Mouse (Mus musculus) stomach, embryonic 14.5 days (tissue): ENCODE results near the gene Dtx4. TPM values are rescaled to one million over a fixed set of nuclear protein-coding genes. Genes with fewer than 3 reads are reported as not detected.

Experiments
- ATAC-seq: fragments of 200-750 bp; cut with Nextera tagmentation; 2 replicates; pipeline ENCODE4 v1.8.0; 2017; ENCODE audit warnings: low read depth, moderate TSS enrichment; ENCODE audit not compliant: insufficient number of reproducible peaks, insufficient read depth, low FRiP score
- H3K27ac ChIP-seq: fragments of 300-500 bp; sonication (generic); 2 replicates; pipeline ENCODE4 v1.5.1; 2014; ENCODE audit warnings: mild to moderate bottlenecking, low read length, moderate library complexity, mixed read lengths
- H3K27me3 ChIP-seq: fragments of 300-500 bp; sonication (generic); 2 replicates; pipeline ENCODE4 v1.6.1; 2014; ENCODE audit warnings: low read length, control low read depth, mixed read lengths; ENCODE audit not compliant: control insufficient read depth, insufficient read depth
- H3K36me3 ChIP-seq: fragments of 300-500 bp; sonication (generic); 2 replicates; pipeline ENCODE4 v1.6.1; 2014; ENCODE audit warnings: mild to moderate bottlenecking, control low read depth, low read length, moderate library complexity, mixed read lengths; ENCODE audit not compliant: control insufficient read depth, insufficient read depth
- H3K4me1 ChIP-seq: fragments of 300-500 bp; sonication (generic); 2 replicates; pipeline ENCODE4 v1.6.1; 2014; ENCODE audit warnings: low read length, control low read depth, mixed read lengths; ENCODE audit not compliant: control insufficient read depth, insufficient read depth
- H3K4me2 ChIP-seq: fragments of 300-500 bp; sonication (generic); replicated peaks from 2 replicates; pipeline ENCODE4 v1.6.1; 2014; ENCODE audit warnings: low read depth, low read length, control low read depth
- H3K4me3 ChIP-seq: fragments of 300-500 bp; sonication (generic); 2 replicates; pipeline ENCODE4 v1.5.1; 2014; ENCODE audit warnings: low read depth, low read length, control low read depth
- H3K9ac ChIP-seq: fragments of 300-500 bp; sonication (generic); replicated peaks from 2 replicates; pipeline ENCODE4 v1.6.1; 2014; ENCODE audit warnings: low read depth, mild to moderate bottlenecking, control low read depth, low read length, moderate library complexity, mixed read lengths
- H3K9me3 ChIP-seq: fragments of 300-500 bp; sonication (generic); 2 replicates; pipeline ENCODE4 v1.6.1; 2016; ENCODE audit warnings: low read depth, low read length, control low read depth; ENCODE audit not compliant: control insufficient read depth
- WGBS: fragments of 180-500 bp; shearing (Covaris S2); extraction: QIAGEN DNeasy Blood & Tissue Kit; methylation state at CpG from one replicate; pipeline ENCODE4 v1.1.7; 2014; 5-methylcytosine and 5-hydroxymethylcytosine counted together
- polyA plus RNA-seq: library from polyadenylated mRNA; unstranded; fragments of >200 nt; fragmentation: Nextera tagmentation; extraction: Ambion mirVana; gene quantifications from 2 replicates; pipeline ENCODE4 v1.2.1, GENCODE M21; 2014

Gene Dtx4
- polyA plus RNA-seq, 1 experiment from 2014 or later = 18.9 TPM

DNA sequence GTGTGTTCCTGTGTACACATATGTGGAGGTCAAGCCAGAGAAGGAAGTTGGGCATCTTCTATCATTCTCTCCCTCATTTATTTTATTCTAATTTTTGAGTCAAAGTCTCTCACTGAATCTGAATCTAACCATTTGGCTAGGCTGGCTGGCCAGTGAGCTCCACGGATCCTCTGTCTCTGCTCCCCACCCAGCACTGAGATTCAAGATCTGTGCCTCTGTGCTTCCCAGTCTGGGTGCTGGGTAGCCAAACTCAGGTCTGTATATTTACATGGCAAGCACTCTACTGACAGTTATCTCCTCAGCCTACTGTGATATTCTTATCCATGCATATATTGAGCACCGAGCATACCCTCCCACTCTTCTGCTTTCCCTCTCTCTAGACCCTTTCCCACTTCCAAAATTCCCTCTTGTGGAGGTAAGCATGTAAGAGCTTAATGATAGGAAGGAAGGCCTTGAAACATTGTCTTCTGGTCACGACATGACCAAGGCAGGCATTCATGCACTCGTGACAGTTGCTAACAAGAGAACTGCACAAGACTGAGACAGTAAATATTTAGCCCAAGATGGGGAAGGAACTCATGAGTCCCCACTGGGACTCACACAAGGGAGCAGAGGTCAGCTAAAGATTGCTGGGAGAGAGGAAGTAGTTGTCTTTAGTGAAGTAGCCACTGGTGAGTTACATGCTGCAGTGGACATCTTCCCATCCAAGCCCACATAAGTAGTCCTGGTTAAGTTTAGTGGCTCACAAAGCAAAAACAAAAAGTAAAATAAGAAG lies 65.3 kb downstream of the Dtx4 start:
- no peak for ATAC-seq
- no peak overlapping the region for H3K4me2 ChIP-seq
- WGBS = 84% methylated on average over 4 of the region's 4 CpGs

DNA sequence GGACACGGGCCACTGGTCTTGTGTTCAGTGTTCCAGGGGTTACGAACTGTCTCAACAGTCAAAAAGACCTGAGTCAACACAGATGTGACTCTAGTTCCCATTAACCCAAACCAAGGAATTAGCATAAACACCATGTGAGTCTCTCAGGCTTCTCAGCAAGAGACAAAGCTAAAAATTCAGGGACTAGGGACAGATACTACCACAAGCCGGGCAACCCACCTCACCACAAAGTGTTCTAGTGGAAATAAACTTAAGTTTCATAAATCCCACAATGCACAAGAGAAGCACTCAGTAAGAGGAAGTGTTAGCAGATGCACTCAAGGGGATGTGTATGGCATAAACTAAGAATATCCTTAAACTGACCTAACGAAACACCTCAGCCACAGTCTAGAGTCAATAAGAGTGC lies 66.2 kb downstream of the Dtx4 start:
- H3K4me3 ChIP-seq = no peak overlapping the region
- H3K27ac ChIP-seq = no peak overlapping the region
- H3K36me3 ChIP-seq = no peaks in the 10 kb centered on the region
- no peak overlapping the region for H3K4me2 ChIP-seq
- no peaks in the 10 kb centered on the region for H3K27me3 ChIP-seq
- 88% methylated on average over 4 of the region's 4 CpGs for WGBS
- H3K9ac ChIP-seq = no peak overlapping the region
- H3K4me1 ChIP-seq = no peaks in the 10 kb centered on the region
- H3K9me3 ChIP-seq = no peaks in the 10 kb centered on the region
- no peak for ATAC-seq

More for the DNA sequence above, 65.3 kb downstream of the Dtx4 start:
- H3K27me3 ChIP-seq = no peaks in the 10 kb centered on the region
- no peaks in the 10 kb centered on the region for H3K4me1 ChIP-seq
- H3K9ac ChIP-seq = no peak overlapping the region
- H3K9me3 ChIP-seq = no peaks in the 10 kb centered on the region
- H3K27ac ChIP-seq = no peak overlapping the region
- H3K36me3 ChIP-seq = no peaks in the 10 kb centered on the region
- H3K4me3 ChIP-seq = no peak overlapping the region

DNA sequence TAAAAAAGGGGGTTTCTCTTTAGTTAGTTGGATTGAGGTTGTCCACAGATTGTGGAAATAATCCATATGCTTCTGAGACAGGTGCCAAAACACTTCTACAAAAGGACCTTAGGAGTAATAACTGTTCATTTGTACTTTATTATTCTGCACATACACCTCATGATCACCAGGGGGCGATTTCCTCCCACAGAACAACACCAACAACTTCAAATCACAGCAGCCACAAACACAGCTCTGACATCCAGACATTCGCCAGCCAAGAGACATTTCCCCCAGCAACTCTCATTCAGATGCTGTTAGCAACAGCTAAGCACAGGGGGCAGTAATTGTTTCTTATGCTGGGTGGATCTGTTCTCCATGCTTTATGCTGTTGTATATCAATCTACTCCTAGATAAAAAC lies 68.2 kb downstream of the Dtx4 start:
- no peak overlapping the region for H3K27ac ChIP-seq
- no peaks in the 10 kb centered on the region for H3K9me3 ChIP-seq
- H3K4me2 ChIP-seq = no peak overlapping the region
- H3K4me3 ChIP-seq = no peak overlapping the region
- no peaks in the 10 kb centered on the region for H3K27me3 ChIP-seq
- 0 out of 2 replicates have a peak, but pooled peaks have one; percentile 46 for ATAC-seq
- H3K36me3 ChIP-seq = no peaks in the 10 kb centered on the region
- WGBS = 22% methylated on average over 2 of the region's 2 CpGs
- no peak overlapping the region for H3K9ac ChIP-seq
- H3K4me1 ChIP-seq = no peaks in the 10 kb centered on the region

DNA sequence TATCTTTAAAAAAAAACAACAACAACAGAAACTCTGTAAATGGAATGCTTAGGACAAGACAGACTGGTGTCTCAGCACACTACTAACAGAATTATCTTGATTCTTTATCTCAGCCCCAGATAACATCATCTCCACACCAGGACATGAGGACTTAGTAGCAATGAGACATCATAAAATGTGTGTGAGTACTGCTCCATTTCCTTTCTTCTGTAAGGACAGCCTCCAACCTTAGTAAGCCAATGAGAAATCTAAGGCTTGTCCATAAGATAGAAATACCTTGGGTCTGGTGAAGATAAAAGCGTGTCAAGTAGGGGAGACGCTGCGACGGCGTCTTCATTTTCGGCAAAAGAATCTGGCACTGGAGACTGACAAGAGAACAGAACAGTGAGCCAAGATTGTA lies 73.6 kb downstream of the Dtx4 start, which contains the start of gene Pfpl:
Gene Pfpl, plus strand, starts transcription at position 301 of the 400 bp plus-strand sequence.
- Histone ChIP-seq H3K27ac (no peak within 1 kb of the TSS), H3K27me3 (no peaks in the 10 kb centered on the region), H3K9me3 (no peaks in the 10 kb centered on the region), H3K36me3 (no peaks in the 10 kb centered on the region), H3K9ac (no peak within 1 kb of the TSS), H3K4me1 (no peaks in the 10 kb centered on the region), H3K4me2 (no peak within 1 kb of the TSS), H3K4me3 (no peak within 1 kb of the TSS)
- WGBS = 96% methylated on average over 6 of the region's 6 CpGs
- ATAC-seq = no peak

DNA sequence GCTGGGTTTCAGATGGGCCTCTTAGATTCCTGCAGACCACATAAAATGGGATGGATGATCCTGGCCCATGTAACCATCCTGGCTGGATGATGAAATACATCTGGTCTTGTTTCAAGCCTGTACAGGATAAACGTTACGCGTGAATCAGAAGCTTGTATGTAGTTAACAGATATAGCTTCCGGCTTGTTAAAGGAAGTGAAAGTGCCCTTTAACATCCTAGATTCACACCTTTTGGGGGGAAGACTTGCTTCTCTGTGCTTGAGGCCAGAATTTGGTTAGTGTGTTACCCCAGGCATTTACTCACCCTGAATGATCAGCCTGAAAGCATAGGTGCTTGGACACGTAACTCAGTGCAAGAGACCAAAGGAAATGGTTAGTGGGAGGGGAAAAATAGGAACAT lies 74.2 kb downstream of the Dtx4 start:
- Histone ChIP-seq H3K36me3 (no peaks in the 10 kb centered on the region), H3K27ac (no peak overlapping the region), H3K4me3 (no peak overlapping the region), H3K4me2 (no peak overlapping the region), H3K4me1 (no peaks in the 10 kb centered on the region), H3K27me3 (no peaks in the 10 kb centered on the region), H3K9ac (no peak overlapping the region), H3K9me3 (no peaks in the 10 kb centered on the region)
- 68% methylated on average over 5 of the region's 5 CpGs for WGBS
- ATAC-seq = no peak

DNA sequence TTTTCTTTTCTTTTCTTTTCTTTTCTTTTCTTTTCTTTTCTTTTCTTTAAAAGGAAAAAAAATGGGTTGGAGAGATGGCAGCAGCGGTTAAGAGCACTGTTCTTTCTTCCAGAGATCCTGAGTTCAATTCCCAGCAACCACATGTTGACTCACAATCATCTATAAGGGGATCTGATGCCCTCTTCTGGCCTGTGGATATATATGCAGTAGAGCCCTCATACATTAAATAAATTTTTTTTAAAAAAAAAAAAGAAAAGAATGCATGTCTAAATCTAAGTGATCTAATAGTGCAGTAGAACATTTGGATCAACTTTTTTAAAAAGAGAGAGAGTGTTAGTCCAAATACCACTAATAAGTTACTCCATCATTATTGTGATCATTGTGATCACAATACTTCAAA lies 79.6 kb downstream of the Dtx4 start:
- Histone ChIP-seq H3K27ac (no peak overlapping the region), H3K4me1 (no peaks in the 10 kb centered on the region), H3K9ac (no peak overlapping the region), H3K36me3 (no peaks in the 10 kb centered on the region), H3K9me3 (no peaks in the 10 kb centered on the region), H3K4me2 (no peak overlapping the region), H3K4me3 (no peak overlapping the region), H3K27me3 (no peaks in the 10 kb centered on the region)
- 77% methylated on average over 1 of the region's 1 CpGs for WGBS
- no peak for ATAC-seq

DNA sequence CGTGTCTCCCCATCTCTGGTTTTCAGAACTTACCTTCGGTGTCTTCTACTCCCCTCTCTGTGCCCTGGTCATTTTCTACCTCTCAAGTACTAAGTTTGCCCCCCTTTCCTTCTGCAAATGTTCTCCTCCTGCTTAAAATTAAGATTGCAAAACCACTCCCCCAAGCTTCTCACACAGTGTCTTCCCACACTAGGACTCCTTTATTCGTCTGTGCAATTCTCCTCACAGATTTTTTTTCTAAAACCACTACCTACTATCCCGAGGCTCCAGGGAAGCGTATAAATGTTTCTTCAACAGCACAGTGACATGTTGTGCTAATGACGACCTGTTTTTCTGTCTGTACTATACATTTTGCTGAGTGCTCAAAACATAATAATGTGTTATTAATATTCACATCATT lies 80.7 kb downstream of the Dtx4 start:
- no peaks in the 10 kb centered on the region for H3K9me3 ChIP-seq
- no peaks in the 10 kb centered on the region for H3K36me3 ChIP-seq
- H3K4me1 ChIP-seq = no peaks in the 10 kb centered on the region
- H3K27me3 ChIP-seq = no peaks in the 10 kb centered on the region
- 73% methylated on average over 6 of the region's 6 CpGs for WGBS
- no peak overlapping the region for H3K9ac ChIP-seq
- no peak overlapping the region for H3K4me2 ChIP-seq
- H3K27ac ChIP-seq = no peak overlapping the region
- H3K4me3 ChIP-seq = no peak overlapping the region
- ATAC-seq = no peak

DNA sequence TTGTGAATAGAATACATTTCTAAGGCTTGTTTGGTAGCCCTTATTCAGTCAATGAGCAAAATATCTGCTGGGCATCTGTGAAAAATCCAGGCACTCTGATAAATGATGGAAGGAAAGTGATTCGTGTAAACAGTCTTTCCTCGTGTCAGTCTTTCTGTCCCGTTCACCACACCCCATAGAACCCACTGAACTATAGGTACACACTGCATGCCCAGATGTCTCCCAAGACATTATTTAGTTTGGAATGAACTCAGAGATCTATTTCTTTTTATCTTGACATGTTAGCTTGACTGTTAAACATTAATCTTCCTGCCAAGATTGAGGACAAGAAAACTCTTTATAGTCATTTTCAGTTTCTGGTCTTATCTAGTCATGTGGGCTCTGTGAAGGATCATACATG lies 82.9 kb downstream of the Dtx4 start:
- H3K27ac ChIP-seq = no peak overlapping the region
- no peaks in the 10 kb centered on the region for H3K9me3 ChIP-seq
- H3K4me2 ChIP-seq = no peak overlapping the region
- 43% methylated on average over 3 of the region's 3 CpGs for WGBS
- H3K9ac ChIP-seq = no peak overlapping the region
- ATAC-seq = no peak
- H3K27me3 ChIP-seq = no peaks in the 10 kb centered on the region
- H3K36me3 ChIP-seq = no peaks in the 10 kb centered on the region
- no peak overlapping the region for H3K4me3 ChIP-seq
- no peaks in the 10 kb centered on the region for H3K4me1 ChIP-seq

DNA sequence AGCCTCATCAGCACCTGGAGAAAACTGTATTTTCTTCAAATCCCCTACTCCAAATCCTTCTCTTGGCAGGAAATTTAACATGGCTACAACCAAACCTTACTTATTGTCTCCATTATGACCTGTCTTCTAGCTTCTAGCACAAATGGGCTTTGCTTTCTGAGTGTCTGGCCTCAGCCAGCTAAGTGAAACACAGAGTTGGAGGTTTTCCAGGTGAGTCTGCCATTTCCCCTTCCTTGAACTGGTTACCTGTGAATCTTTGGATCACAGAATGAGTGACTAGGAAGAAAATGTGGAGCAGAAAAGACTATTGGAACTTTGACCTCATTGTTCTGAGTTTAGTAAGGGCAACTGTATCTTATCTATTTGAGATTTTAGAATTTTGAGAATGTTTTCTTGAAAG lies 83.9 kb downstream of the Dtx4 start, which contains the start of gene Olfr1441:
Gene Olfr1441, plus strand, starts transcription at position 73 of the 400 bp plus-strand sequence.
- Histone ChIP-seq H3K9ac (no peak within 1 kb of the TSS), H3K27ac (no peak within 1 kb of the TSS), H3K4me3 (no peak within 1 kb of the TSS), H3K9me3 (no peaks in the 10 kb centered on the region), H3K36me3 (no peaks in the 10 kb centered on the region), H3K4me1 (no peaks in the 10 kb centered on the region), H3K27me3 (no peaks in the 10 kb centered on the region), H3K4me2 (no peak within 1 kb of the TSS)
- ATAC-seq = no peak
